Mouse (Mus musculus) fat pad, adult 2 months (tissue): ENCODE results near the gene Ntmt1.

Source experiments
- DNase-seq: peaks from one replicate; pipeline ENCODE4 v3.0.0-alpha.2; 2011; ENCODE audit warnings: low read depth, low spot score; ENCODE audit errors: extremely low read depth

Gene Ntmt1

GRCm38 (mm10) chr2:30864968-30865381 is 57.3 kb downstream of the Ntmt1 start:
- no peak for DNase-seq

GRCm38 (mm10) chr2:30865426-30865825 is 57.8 kb downstream of the Ntmt1 start:
- no peak for DNase-seq

- DNase-seq: no peak
These were observed 63.2 kb downstream of the Ntmt1 start for GRCm38 (mm10) chr2:30870863-30871262.
